Mouse (Mus musculus) limb, embryonic 15.5 days (tissue): Measurements from ENCODE around the gene Cenpi. TPM values are rescaled to one million over a fixed set of nuclear protein-coding genes. Genes with fewer than 3 reads are reported as not detected.
A peak's percentile ranks its signal among the peaks of the same experiment; 100 is the strongest.

Source experiments
- ATAC-seq: fragments of 200-750 bp; cut with Nextera tagmentation; 2 replicates; pipeline ENCODE4 v1.8.0; 2017; ENCODE audit warnings: low read depth, moderate TSS enrichment; ENCODE audit not compliant: insufficient number of reproducible peaks, low FRiP score, low TSS enrichment
- H3K27ac ChIP-seq: fragments of 300-500 bp; sonication (generic); 2 replicates; pipeline ENCODE4 v1.5.1; 2015; ENCODE audit warnings: moderate library complexity, mild to moderate bottlenecking, inconsistent platforms
- H3K27me3 ChIP-seq: fragments of 300-500 bp; sonication (generic); 2 replicates; pipeline ENCODE4 v1.6.1; 2015; ENCODE audit warnings: inconsistent platforms
- H3K36me3 ChIP-seq: fragments of 300-500 bp; sonication (generic); 2 replicates; pipeline ENCODE4 v1.6.1; 2015; ENCODE audit warnings: inconsistent platforms
- H3K4me1 ChIP-seq: fragments of 300-500 bp; sonication (generic); 2 replicates; pipeline ENCODE4 v1.6.1; 2015; ENCODE audit warnings: inconsistent platforms
- H3K4me2 ChIP-seq: fragments of 300-500 bp; sonication (generic); 2 replicates; pipeline ENCODE4 v1.6.1; 2015; ENCODE audit warnings: mild to moderate bottlenecking, inconsistent platforms
- H3K4me3 ChIP-seq: fragments of 300-500 bp; sonication (generic); 2 replicates; pipeline ENCODE4 v1.5.1; 2015; ENCODE audit warnings: mild to moderate bottlenecking, inconsistent platforms
- H3K9ac ChIP-seq: fragments of 300-500 bp; sonication (generic); 2 replicates; pipeline ENCODE4 v1.6.1; 2015; ENCODE audit warnings: inconsistent platforms
- H3K9me3 ChIP-seq: fragments of 300-500 bp; sonication (generic); 2 replicates; pipeline ENCODE4 v1.6.1; 2016; ENCODE audit warnings: inconsistent platforms
- WGBS: fragments of 180-500 bp; shearing (Covaris S2); methylation state at CpG from one replicate; pipeline ENCODE4 v1.1.7; 2015; 5-methylcytosine and 5-hydroxymethylcytosine counted together
- polyA plus RNA-seq: library from polyadenylated mRNA; unstranded; fragments of >200 nt; fragmentation: Nextera tagmentation; extraction: Ambion mirVana; gene quantifications from 2 replicates; pipeline ENCODE4 v1.2.1, GENCODE M21; 2015

Cenpi gene
- polyA plus RNA-seq, 1 experiment from 2014 or later: 22.9 TPM

DNA sequence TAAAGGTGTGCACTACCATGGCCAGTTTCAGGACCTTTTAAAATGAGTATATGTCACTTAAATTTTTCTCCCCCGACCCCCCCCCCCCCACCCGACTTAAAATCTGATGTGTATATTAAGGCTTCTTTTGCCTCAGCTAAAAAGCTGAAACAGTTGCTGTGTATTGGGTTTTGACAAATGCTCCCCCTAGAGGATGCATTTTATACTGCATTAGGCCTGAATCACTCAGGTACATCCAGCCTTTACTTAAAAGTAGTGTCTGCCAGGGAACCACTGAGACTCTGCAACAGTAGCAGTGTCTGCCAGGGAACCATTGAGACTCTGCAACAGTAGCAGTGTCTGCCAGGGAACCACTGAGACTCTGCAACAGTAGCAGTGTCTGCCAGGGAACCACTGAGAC, 63.4 kb downstream of the Cenpi start:
- H3K4me3 ChIP-seq: no peak overlapping the region
- WGBS: 25% methylated on average over 2 of the region's 2 CpGs
- no peak for ATAC-seq

DNA sequence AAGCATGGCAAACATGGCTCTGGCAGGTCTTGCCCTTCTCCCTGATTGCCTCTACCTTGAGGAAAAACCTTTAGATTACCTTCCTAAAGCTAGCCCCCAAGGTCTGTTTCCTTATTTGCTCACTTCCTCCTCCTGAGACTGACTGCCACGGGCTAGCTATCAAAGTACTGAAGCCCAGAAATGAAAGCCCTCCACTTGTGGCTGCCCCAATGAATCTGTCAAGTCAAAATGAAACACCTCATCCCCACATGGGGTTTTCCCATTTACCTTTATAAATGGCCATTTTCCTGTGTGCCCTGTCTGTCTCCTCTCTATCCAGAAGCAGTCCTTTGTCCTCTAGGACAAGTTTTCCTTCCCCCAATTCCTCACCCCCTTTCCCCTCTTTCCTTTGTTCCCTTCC, 66.3 kb downstream of the Cenpi start:
- no peak for ATAC-seq
- no peak overlapping the region for H3K27ac ChIP-seq
- H3K4me2 ChIP-seq: no peak overlapping the region
- no peaks in the 10 kb centered on the region for H3K36me3 ChIP-seq
- no peak overlapping the region for H3K9ac ChIP-seq
- WGBS: 30% methylated on average over 1 of the region's 1 CpGs
- H3K4me3 ChIP-seq: no peak overlapping the region
- no peaks in the 10 kb centered on the region for H3K9me3 ChIP-seq
- H3K4me1 ChIP-seq: no peaks in the 10 kb centered on the region
- no peaks in the 10 kb centered on the region for H3K27me3 ChIP-seq

More for the DNA sequence above, 63.4 kb downstream of the Cenpi start:
- Histone ChIP-seq H3K36me3 (no peaks in the 10 kb centered on the region), H3K27me3 (no peaks in the 10 kb centered on the region), H3K4me2 (no peak overlapping the region), H3K27ac (no peak overlapping the region), H3K4me1 (no peaks in the 10 kb centered on the region), H3K9ac (no peak overlapping the region), H3K9me3 (no peaks in the 10 kb centered on the region)

DNA sequence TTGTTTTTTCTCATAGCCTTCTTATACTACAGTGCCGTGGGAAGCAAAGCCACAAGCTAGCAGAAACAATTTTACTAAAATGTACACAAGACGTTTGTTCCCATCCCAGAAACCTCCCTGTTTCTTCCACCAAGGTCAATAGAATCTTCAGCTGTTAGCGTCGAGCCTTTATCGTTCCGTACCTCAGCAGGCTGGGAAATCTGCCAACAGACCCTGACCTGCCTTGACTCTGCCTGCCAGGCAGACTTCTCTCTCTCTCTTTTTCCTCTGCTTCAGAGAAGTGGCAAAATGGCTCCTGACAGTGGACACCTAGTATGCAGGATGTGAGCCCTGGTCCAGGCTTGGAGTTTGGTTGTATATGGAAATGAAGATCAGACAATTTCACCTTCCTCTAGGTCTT, 77.0 kb downstream of the Cenpi start:
- no peaks in the 10 kb centered on the region for H3K4me1 ChIP-seq
- ATAC-seq: no peak
- WGBS: 84% methylated on average over 6 of the region's 6 CpGs

DNA sequence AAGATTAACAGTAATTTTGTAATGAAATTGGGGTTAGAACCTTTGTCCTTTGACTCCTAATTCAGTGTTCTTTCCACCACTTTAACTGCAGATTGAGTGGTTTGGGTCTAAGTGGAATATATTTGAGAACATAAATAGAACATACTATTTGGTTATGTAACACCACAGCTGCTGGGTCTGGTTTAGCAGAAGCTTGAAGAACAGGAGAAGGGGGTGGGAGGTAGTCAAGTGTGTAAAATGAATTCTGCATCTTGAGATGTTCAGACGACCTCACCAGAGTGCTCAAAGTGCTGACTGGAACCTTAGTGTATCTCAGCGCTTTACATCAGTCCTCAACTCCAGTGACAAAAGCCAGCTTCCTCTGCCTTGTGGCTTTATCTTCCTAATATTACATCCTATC, 91.1 kb downstream of the Cenpi start:
- 63% methylated on average over 2 of the region's 2 CpGs for WGBS
- Histone ChIP-seq H3K9me3 (no peaks in the 10 kb centered on the region), H3K9ac (no peak overlapping the region), H3K36me3 (no peaks in the 10 kb centered on the region), H3K27me3 (no peaks in the 10 kb centered on the region), H3K4me3 (no peak overlapping the region), H3K27ac (no peak overlapping the region), H3K4me1 (no peaks in the 10 kb centered on the region), H3K4me2 (no peak overlapping the region)
- ATAC-seq: no peak

More for the DNA sequence above, 77.0 kb downstream of the Cenpi start:
- H3K27ac ChIP-seq: no peak overlapping the region
- H3K9ac ChIP-seq: no peak overlapping the region
- H3K36me3 ChIP-seq: no peaks in the 10 kb centered on the region
- H3K9me3 ChIP-seq: no peaks in the 10 kb centered on the region
- no peaks in the 10 kb centered on the region for H3K27me3 ChIP-seq
- H3K4me2 ChIP-seq: no peak overlapping the region
- no peak overlapping the region for H3K4me3 ChIP-seq

DNA sequence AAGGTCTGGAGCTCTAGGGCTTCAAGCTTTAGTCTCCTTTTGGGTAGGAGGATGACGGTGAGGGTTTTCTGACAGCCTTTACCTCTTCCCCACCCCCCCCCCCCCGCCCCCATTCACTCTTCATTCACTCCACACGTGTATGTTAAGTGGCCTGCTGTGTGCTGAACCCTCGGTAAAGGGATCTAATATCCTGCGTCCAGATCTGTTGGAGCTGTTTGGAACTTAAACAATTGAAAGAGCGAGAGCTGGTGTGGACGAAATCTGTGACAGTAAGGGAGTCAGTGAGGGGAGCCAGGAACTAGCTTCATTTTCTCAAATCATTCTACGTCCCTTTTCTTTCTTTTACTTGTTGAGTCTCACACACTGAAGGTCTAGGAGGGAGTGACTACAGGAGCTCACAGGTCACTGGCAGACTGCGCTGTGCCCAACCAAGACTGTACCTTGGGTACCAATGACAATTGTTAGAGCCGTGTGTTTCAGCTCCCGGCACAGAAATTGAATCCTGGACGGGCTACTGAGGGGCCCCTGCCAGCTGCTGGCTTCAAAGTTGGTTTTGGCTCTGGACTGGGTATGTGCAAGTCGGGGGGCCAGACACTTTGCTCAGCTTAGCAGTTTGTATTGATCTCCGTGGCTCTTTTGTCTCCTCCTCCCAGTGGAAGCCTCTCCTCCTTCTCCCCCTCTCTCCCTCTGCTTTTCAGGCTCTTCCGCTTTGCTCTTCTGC, 96.1 kb downstream of the Cenpi start, which contains the start of gene Drp2:
Gene Drp2 (plus strand): TSS at position 689 of the 721 bp plus-strand sequence.
- Histone ChIP-seq H3K27ac (no peak within 1 kb of the TSS), H3K4me1 (no peaks in the 10 kb centered on the region), H3K4me3 (peak within 1 kb of the TSS; percentile 36), H3K36me3 (no peaks in the 10 kb centered on the region), H3K4me2 (peak within 1 kb of the TSS; percentile 52), H3K27me3 (peaks cover 7% of the 10 kb centered on the region; the same call in 1 of the 2 replicates), H3K9ac (no peak within 1 kb of the TSS), H3K9me3 (no peaks in the 10 kb centered on the region)
- no peak for ATAC-seq
- 36% methylated on average over 15 of the region's 15 CpGs for WGBS

DNA sequence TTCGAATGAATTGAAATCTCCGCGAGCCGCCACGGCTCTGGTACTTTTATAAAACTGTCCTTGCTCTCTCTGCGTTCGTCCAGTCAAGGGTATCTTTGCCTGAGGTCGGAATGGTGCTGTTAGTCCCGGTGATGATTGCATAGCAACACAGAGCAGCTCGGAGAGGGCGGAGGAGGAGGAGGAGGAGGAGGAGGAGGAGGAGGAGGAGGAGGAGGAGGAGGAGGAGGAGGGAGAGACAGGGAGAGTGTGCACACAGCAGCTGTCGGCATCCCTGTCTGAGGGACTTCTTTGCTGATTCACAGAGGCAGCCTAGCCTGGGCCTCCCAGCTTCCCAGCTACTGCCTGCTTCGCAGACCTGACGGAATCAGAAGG, 96.7 kb downstream of the Cenpi start:
- peaks cover 7% of the 10 kb centered on the region; the same call in 1 of the 2 replicates for H3K27me3 ChIP-seq
- no peak overlapping the region for H3K27ac ChIP-seq
- peak overlapping the region; percentile 52 for H3K4me2 ChIP-seq
- no peaks in the 10 kb centered on the region for H3K9me3 ChIP-seq
- 19% methylated on average over 12 of the region's 14 CpGs for WGBS
- H3K36me3 ChIP-seq: no peaks in the 10 kb centered on the region
- H3K9ac ChIP-seq: no peak overlapping the region
- H3K4me1 ChIP-seq: no peaks in the 10 kb centered on the region
- H3K4me3 ChIP-seq: peak overlapping the region; percentile 36
- no peak for ATAC-seq

DNA sequence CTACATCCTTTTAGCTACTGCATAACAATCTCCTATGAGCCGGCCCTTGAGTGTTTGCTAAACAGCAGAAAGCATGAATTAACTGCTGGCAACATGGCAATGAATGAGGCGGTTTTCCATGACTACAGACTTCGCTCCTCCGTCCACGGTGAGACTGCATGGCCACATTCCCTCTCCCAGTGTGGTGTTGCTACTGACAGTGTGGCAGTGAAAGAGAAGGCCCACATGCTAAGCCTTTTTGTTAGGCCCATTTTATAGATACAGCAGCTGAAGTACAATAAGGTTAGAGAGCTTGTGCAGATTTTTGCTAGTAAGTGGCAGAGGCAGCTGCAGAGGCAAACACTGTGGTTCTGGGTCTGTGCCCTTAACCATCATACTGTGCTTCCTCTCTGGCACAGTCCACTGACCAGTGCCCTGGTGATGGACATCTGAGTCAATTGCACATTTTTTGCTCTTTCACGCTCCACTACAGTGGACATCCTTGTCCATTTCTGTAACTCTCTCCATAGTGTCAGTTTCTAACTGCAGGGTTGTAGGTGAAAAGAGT, 101.5 kb downstream of the Cenpi start:
- Histone ChIP-seq H3K4me3 (no peak overlapping the region), H3K27ac (no peak overlapping the region), H3K4me1 (no peaks in the 10 kb centered on the region), H3K27me3 (peaks cover 7% of the 10 kb centered on the region; the same call in 1 of the 2 replicates), H3K9me3 (no peaks in the 10 kb centered on the region), H3K4me2 (no peak overlapping the region), H3K36me3 (no peaks in the 10 kb centered on the region), H3K9ac (no peak overlapping the region)
- ATAC-seq: no peak
- 85% methylated on average over 6 of the region's 6 CpGs for WGBS

DNA sequence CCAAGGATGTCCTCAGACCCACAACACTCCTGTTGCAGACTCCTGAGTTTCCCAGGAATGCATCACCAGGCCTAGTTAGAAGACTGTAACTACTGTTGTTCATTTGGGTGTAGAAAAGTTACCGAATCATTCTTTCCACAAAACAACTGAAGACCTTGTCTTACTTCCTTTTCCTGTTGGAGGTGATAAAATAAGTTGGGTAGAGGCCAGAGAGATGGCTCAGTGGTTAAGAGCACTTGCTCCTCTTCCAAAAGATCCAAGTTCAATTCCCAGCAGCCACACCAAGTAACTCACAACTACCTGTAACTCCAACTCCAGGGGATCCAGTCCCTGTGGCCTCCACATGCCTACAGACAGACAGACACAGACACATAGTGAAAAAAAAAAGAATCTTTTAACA, 104.2 kb downstream of the Cenpi start:
- 86% methylated on average over 1 of the region's 1 CpGs for WGBS
- Histone ChIP-seq H3K36me3 (no peaks in the 10 kb centered on the region), H3K9ac (no peak overlapping the region), H3K27ac (no peak overlapping the region), H3K4me2 (no peak overlapping the region), H3K9me3 (no peaks in the 10 kb centered on the region), H3K27me3 (no peaks in the 10 kb centered on the region), H3K4me3 (no peak overlapping the region), H3K4me1 (no peaks in the 10 kb centered on the region)
- no peak for ATAC-seq

Other genes starting within 250 kb of the Cenpi start
- gene Cstf2, start 248.9 kb upstream of the Cenpi start, polyA plus RNA-seq: 30.4 and 32.1 TPM in 2 replicates
- 3.7 TPM in 2 replicates for gene Xkrx, start 146.0 kb upstream of the Cenpi start, polyA plus RNA-seq
- gene Arl13a, start 120.6 kb upstream of the Cenpi start, polyA plus RNA-seq: not detected in 2 replicates
- 0.23 TPM in 1 of 2 replicates, not detected in the other for gene Nox1, start 86.1 kb upstream of the Cenpi start, polyA plus RNA-seq
- 15.7 and 19.1 TPM in 2 replicates for gene Trmt2b, start 31.1 kb upstream of the Cenpi start, polyA plus RNA-seq
- 7.4 and 8.2 TPM in 2 replicates for gene Tmem35a, start 12.9 kb upstream of the Cenpi start, polyA plus RNA-seq
- gene Drp2, start 96.5 kb downstream of the Cenpi start, polyA plus RNA-seq: 2.8 and 3.4 TPM in 2 replicates
- gene Taf7l, start 168.4 kb downstream of the Cenpi start, polyA plus RNA-seq: 0.20 and 0.27 TPM in 2 replicates
- 64.1 and 67.9 TPM in 2 replicates for gene Timm8a1, start 233.8 kb downstream of the Cenpi start, polyA plus RNA-seq